Comparison of ENCODE assay signal across 8 mouse cellular contexts in genomic region chr2:167989310-167989709, GRCm38 (mm10). TPM values are rescaled to one million over a fixed set of nuclear protein-coding genes. Genes with fewer than 3 reads are reported as not detected.
A peak's percentile ranks its signal among the peaks of the same experiment; 100 is the strongest.
DNase-seq lines count a peak whose midpoint lies in the region; ATAC-seq and TF ChIP-seq lines count a peak whose summit lies in the region.

No protein-coding gene starts in this region.

- 0 out of 2 replicates have a peak, but pooled peaks have one; percentile 11 for ATAC-seq in heart, embryonic 11.5 days (replicated peaks; ENCODE audit: insufficient number of reproducible peaks, low FRiP score, low TSS enrichment)
- ATAC-seq in limb, embryonic 14.5 days (ENCODE audit: low FRiP score, low read depth): peak; percentile 78
- ATAC-seq in liver, embryonic 11.5 days (replicated peaks; ENCODE audit: low FRiP score): no peak

- H3K27ac ChIP-seq in heart, embryonic 11.5 days (ENCODE audit: low read depth, low read length): no peak overlapping the region
- H3K27ac ChIP-seq in limb, embryonic 14.5 days (replicated peaks; ENCODE audit: low read depth, low read length): peak overlapping the region; percentile 61; the same call in 1 of the 2 replicates
- no peak overlapping the region for H3K27ac ChIP-seq in liver, embryonic 11.5 days (ENCODE audit: low read depth, low read length)

- no peaks in the 10 kb centered on the region for H3K9me3 ChIP-seq in heart, embryonic 11.5 days (replicated peaks; ENCODE audit: control insufficient read depth, low read length)
- no peaks in the 10 kb centered on the region for H3K9me3 ChIP-seq in limb, embryonic 14.5 days (ENCODE audit: control insufficient read depth, low read length)
- no peaks in the 10 kb centered on the region for H3K9me3 ChIP-seq in liver, embryonic 11.5 days (ENCODE audit: control insufficient read depth, low read length)

- no peak for TF ChIP-seq CTCF in brain, embryonic 14.5 days (IDR thresholded peaks at IDR 0.05; ENCODE audit: borderline replicate concordance, extremely low read depth, insufficient read depth, insufficient read length)

- H3K27me3 ChIP-seq in heart, embryonic 11.5 days (ENCODE audit: control insufficient read depth, insufficient read depth, low read length): no peaks in the 10 kb centered on the region; the same call in 1 of the 2 replicates
- no peaks in the 10 kb centered on the region for H3K27me3 ChIP-seq in limb, embryonic 14.5 days (ENCODE audit: control insufficient read depth, insufficient read depth, low read length)
- no peaks in the 10 kb centered on the region for H3K27me3 ChIP-seq in liver, embryonic 11.5 days (replicated peaks; ENCODE audit: control insufficient read depth, insufficient read depth, low read length)

- 68% methylated on average over 14 of the region's 14 CpGs for WGBS in heart, embryonic 11.5 days (ENCODE audit: insufficient replicate concordance)
- WGBS in limb, embryonic 14.5 days: 51% methylated on average over 14 of the region's 14 CpGs
- WGBS in liver, embryonic 11.5 days: 80% methylated on average over 14 of the region's 14 CpGs

- no peak overlapping the region for H3K4me2 ChIP-seq in heart, embryonic 11.5 days
- H3K4me2 ChIP-seq in limb, embryonic 14.5 days (replicated peaks; ENCODE audit: low read depth, low read length, severe bottlenecking): peak overlapping the region; percentile 17; the same call in 1 of the 2 replicates
- no peak overlapping the region for H3K4me2 ChIP-seq in liver, embryonic 11.5 days

- 0 out of 2 replicates have a peak overlapping the region, but pooled peaks have one; percentile 10 for H3K9ac ChIP-seq in heart, embryonic 11.5 days (ENCODE audit: low read depth, low read length)
- 0 out of 2 replicates have a peak overlapping the region, but pooled peaks have one; percentile 40 for H3K9ac ChIP-seq in limb, embryonic 14.5 days (ENCODE audit: low read depth, low read length, severe bottlenecking)
- no peak overlapping the region for H3K9ac ChIP-seq in liver, embryonic 11.5 days (ENCODE audit: low read depth, low read length)

- H3K4me3 ChIP-seq in heart, embryonic 11.5 days (ENCODE audit: low read depth, low read length): no peak overlapping the region
- no peak overlapping the region for H3K4me3 ChIP-seq in limb, embryonic 14.5 days (replicated peaks; ENCODE audit: low read length)
- H3K4me3 ChIP-seq in liver, embryonic 11.5 days (ENCODE audit: low read depth, low read length): no peak overlapping the region

- no peak for TF ChIP-seq POLR2A in brain, embryonic 14.5 days (IDR thresholded peaks at IDR 0.05; ENCODE audit: borderline replicate concordance, extremely low read depth, insufficient read depth, insufficient read length, poor library complexity, severe bottlenecking)
- no peak for TF ChIP-seq POLR2A in limb, embryonic 14.5 days (IDR thresholded peaks at IDR 0.05; ENCODE audit: borderline replicate concordance, extremely low read depth, insufficient read depth, insufficient read length)

- peaks cover 27% of the 10 kb centered on the region for H3K4me1 ChIP-seq in heart, embryonic 11.5 days (ENCODE audit: control insufficient read depth, insufficient read depth, low read length)
- H3K4me1 ChIP-seq in limb, embryonic 14.5 days (ENCODE audit: control insufficient read depth, insufficient read depth, low read length): peaks cover 14% of the 10 kb centered on the region
- H3K4me1 ChIP-seq in liver, embryonic 11.5 days (replicated peaks; ENCODE audit: control insufficient read depth, insufficient read depth, low read length): peaks cover 17% of the 10 kb centered on the region

- no peak for DNase-seq in heart, adult 18-20 months
- peak; percentile 62 for DNase-seq in 3134 (ENCODE audit: extremely low read depth, insufficient read length, low spot score)
- peak; percentile 83 for DNase-seq in brain, embryonic 14.5 days (ENCODE audit: low read depth)
- peak; percentile 75 for DNase-seq in limb, embryonic 14.5 days (ENCODE audit: low spot score)
- DNase-seq in testis, postnatal 14 days (ENCODE audit: low spot score): peak; percentile 47
- no peak for DNase-seq in liver, embryonic 11.5 days (ENCODE audit: low spot score)
- no peak for DNase-seq in frontal cortex, postnatal 10 days (ENCODE audit: low spot score in 2 of 2)

- no peaks in the 10 kb centered on the region for H3K36me3 ChIP-seq in heart, embryonic 11.5 days (ENCODE audit: control insufficient read depth, insufficient read depth, low read length)
- no peaks in the 10 kb centered on the region for H3K36me3 ChIP-seq in limb, embryonic 14.5 days (ENCODE audit: control insufficient read depth, insufficient read depth, low read length)
- no peaks in the 10 kb centered on the region; the same call in 1 of the 2 replicates for H3K36me3 ChIP-seq in liver, embryonic 11.5 days (ENCODE audit: control insufficient read depth, insufficient read depth, low read length)

RNA-seq across cellular contexts. Expression of gene Ripor3, which starts 21.1 kb away (rescaled TPM):
- polyA plus RNA-seq in heart, embryonic 11.5 days (2014; fragmentation: Nextera tagmentation; extraction: Ambion mirVana): 0.97 and 2.1 TPM in 2 replicates
- under 1 TPM; 0.35 to 0.67 TPM for total RNA-seq in heart, adult 18-20 months (2021)
- polyA plus RNA-seq in brain, embryonic 14.5 days (2012; rRNA removed): 1.1 and 1.2 TPM in 2 replicates
- polyA plus RNA-seq in limb, embryonic 14.5 days (2012; rRNA removed): 21.0 and 24.8 TPM in 2 replicates
- polyA plus RNA-seq in limb, embryonic 14.5 days (2014; fragmentation: Nextera tagmentation; extraction: Ambion mirVana): 5.3 TPM in 2 replicates
- 3.1 and 3.6 TPM in 2 replicates for polyA plus RNA-seq in liver, embryonic 11.5 days (2014; fragmentation: Nextera tagmentation; extraction: Ambion mirVana)

RNA-seq across cellular contexts. Expression of gene Ptpn1, which starts 57.5 kb away (rescaled TPM):
- polyA plus RNA-seq in heart, embryonic 11.5 days (2014; fragmentation: Nextera tagmentation; extraction: Ambion mirVana): 43.5 and 46.7 TPM in 2 replicates
- total RNA-seq in heart, adult 18-20 months (2021): 10 to 100 TPM; 16.4 to 19.8 TPM
- 60.2 and 62.4 TPM in 2 replicates for polyA plus RNA-seq in brain, embryonic 14.5 days (2012; rRNA removed)
- 27.3 and 31.1 TPM in 2 replicates for polyA plus RNA-seq in limb, embryonic 14.5 days (2012; rRNA removed)
- polyA plus RNA-seq in limb, embryonic 14.5 days (2014; fragmentation: Nextera tagmentation; extraction: Ambion mirVana): 41.5 and 49.0 TPM in 2 replicates
- polyA plus RNA-seq in liver, embryonic 11.5 days (2014; fragmentation: Nextera tagmentation; extraction: Ambion mirVana): 50.7 and 53.6 TPM in 2 replicates

Comparison
In these comparisons a context has a peak if more than half of its experiments do, and no peak if none do; other contexts are left out.
1. DNase-seq: peak in 3134 (single experiment), brain, embryonic 14.5 days (single experiment), limb, embryonic 14.5 days (single experiment) and testis, postnatal 14 days (single experiment); none in heart, adult 18-20 months (0 of 2), liver, embryonic 11.5 days (single experiment) and frontal cortex, postnatal 10 days (0 of 2).